Mouse (Mus musculus) layer of hippocampus, adult 9-10 months (tissue): ENCODE measurements around the gene Tenm2.

Source experiments
- DNase-seq: peaks from one replicate; pipeline ENCODE4 v3.0.0; 2022; ENCODE audit warnings: low spot score

Gene Tenm2

DNA sequence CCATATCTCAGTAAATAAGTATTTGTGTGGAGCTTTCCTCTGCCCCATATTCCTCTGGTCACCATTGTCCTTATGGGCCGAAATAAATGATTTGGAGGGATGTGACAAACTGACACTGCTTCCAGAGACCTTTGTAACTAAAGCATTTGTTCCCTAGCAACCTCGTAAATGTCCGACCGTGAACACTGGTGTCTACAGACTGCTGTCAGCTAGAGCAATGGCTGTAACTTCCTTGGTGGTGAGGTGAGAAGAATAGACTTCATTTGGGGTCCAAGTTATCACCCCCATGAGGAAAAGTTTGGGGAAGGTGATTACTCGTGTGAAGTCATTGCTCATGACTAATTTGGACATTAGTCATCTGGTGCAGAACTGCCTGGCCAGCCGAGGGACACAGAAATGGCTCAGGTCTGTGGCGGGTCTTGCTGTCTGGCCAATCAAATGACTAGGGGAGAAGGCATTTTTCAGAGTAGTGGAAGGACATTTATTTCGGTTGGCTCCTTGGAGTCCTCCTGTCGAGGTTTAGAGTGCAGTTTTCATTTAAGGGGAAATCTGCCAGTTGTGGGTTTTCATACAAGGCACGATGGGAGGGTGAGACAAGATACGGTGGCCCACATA is 1062.6 kb downstream of the Tenm2 start:
- DNase-seq: no peak

DNA sequence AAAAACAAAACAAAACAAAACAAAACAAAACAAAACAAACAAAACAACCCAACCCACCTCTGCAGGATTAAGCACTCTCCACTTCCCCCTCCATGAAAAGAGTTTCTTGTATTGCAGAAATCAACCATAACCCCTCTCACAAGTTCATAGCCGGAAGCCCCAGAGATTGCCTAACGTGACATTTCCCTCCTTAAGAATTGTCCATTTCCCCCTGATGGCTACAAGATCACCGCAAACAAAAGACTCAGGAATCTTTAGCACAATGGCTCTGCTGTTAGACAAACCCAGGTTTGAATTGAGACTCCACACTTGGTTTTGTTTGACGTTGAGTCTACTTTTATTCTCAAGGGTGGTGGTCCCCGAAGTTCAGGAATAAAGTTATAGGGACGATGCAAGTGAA is 1063.2 kb downstream of the Tenm2 start:
- DNase-seq: no peak

DNA sequence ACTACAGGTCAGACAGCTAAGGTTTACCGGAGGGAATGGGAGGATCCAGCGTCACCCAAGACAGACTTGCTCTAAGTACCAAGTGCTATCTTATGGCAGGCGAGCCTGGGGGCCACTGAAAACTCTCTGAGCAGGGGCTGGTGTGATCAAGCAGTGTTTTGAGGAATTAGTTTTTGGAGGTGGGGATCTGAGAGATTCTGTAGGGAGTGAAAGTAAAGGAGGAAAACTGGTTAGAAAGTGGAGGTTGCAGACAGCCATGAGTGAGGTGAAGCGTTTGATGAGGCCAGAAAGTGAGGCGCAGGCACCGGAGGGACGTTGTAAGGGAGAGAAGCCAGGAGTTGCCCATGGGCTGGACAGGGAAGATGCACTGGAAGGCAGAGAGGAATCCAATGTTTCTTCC is 1063.8 kb downstream of the Tenm2 start:
- DNase-seq: no peak

DNA sequence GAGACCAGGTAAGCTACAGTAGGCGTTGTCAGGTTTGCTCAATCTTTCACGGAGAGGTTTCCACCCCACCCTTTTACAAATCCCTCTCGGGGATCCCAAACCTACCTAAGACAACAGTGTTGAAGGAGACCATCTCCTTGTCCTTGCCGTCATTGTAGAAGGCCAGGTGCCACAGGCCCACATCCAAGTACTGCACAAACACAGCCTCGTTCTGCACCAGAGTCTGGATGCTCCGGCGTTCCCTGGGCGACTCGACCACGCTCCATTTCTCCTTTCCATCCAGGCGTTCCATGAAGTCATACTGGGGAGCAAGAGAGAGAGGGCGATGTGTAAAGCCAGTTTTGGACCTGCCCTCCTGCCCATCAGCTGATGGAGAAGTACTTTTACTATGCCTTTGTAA is 1064.5 kb downstream of the Tenm2 start:
- DNase-seq: no peak

DNA sequence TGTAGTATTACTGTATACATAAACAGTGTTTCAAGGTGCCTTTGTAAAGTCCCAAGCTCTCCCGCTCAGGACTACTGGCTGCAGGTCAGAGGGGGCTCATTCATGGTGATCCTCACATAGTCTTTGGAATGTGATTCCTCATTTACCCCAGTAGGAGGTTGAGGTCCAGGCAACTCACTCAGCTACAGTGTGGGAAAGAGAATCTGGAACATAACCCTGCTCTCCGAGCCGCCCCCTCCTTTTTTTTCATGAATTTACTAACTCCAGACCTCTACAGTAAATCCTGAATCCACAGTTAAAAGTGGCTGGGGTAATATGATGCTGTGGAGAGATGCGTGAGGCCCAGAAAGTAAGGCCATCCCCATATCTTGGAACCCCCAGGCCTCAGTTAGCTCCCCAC is 1066.0 kb downstream of the Tenm2 start:
- no peak for DNase-seq

DNA sequence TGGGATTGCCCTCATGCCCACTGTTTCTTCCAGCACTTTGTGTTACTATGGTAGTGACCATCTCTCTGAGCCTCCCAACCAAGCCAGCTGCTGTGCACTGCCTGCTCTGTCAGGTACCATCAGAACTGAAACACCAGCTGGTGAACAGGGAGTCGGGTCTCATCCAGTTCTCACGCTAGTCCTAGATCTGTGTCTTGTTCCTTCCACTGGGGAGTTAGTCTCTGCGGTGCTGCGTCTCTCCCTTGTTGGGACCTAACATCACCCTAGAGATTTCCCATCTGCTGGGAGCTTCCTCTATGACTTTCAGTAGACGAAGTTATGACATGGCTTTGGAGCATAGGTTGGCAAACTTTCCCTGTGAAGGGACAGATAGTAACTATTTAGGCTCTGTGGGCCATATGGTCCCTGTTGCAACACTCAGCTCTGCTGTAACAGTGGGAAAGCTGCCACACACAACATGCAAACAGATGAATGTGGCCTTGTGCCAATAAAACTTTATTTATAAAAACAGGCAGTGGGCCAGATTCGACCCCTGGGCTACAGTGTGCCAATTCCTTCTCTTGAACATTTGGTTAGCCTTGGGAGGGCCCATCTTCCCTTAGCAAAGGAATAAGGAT is 1066.7 kb downstream of the Tenm2 start:
- peak; percentile 48 for DNase-seq

DNA sequence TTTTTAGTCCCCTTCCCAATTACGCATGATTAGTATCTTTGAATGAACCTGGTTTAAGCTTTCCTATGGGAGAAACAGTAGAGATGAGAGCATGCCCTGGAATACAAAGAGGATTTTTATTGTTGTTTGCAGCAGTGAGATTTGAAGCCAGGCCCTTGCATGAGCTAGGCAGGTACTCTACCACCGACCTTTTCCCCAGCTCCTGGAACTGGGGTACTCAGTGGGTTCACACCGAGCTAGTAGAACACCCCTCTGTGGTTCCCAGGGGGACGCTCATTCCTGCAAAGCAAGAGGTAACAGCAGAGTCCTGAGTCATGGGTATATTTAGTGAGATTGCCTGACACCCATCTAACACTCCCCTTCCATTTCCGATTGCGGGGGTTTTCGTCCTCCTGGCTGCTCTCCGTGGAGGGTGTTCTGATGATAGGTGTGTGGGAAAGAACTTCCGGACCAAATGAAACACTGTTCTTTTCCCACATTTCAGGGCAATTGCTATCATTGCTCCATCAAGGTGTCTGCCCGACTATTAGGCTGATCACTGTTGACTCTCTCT is 1067.9 kb downstream of the Tenm2 start:
- DNase-seq: no peak

DNA sequence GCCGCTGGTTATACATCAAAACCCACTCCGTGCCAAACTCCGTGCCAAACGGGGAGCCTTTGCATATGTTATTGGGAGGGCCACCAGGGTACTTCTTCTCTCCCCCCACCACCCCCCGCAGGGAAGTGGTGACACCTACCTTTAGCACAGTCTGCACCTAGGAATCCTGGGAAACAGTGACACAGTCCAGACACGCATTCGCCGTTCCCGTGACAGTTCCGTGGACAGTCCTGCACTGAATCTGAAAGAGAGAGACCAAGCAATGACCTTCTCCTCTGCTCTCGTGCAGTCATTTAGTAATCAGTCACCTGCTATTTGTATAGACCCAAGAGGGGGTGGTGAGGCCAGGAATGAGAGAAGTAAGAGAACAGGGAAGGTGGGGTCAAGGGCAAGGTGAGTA is 1072.2 kb downstream of the Tenm2 start:
- no peak for DNase-seq

DNA sequence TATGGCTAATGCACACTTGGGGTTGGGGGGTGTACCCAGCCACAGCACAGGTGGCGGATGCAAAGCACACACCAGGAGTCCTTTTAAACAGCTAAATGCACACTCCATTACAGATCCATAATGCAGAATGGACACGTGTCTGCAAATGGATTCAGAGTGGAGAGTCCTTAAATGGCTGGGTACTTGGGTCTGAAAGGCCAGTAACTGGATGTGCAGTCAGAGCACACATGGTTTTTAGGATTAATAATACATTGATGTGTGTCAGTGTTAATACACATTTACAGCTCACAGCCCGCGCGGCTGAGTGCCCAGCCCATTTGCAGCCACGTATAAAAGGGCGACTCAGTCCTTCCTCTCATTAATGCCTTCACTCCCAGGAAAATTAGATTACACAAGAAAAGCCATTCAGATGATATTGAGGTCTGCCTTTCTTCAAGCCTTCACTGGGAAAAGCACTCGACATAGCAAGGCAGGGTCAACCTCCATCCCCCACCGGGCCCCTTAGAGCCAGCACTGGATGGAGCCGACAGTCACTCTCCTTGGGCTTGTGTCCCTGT is 1073.9 kb downstream of the Tenm2 start:
- no peak for DNase-seq

DNA sequence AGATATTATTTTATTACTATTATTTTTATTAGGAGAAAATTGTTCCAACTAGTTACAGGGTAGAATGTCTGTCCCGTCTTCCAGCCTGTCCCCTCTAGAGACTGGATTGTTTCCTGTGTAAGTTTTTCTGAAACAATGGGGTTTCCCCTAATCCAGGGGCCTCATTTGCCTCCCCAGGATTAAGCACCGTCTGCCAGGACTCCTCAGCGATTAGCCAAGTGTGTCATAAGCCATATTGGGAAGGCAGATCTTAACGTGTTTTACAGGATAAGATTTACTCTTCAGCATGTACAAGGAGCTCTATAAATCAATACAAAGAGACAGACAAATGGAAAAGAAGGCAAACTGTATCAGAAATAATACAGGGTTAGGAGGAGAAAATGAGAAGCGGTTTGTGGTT is 1082.3 kb downstream of the Tenm2 start:
- no peak for DNase-seq

DNA sequence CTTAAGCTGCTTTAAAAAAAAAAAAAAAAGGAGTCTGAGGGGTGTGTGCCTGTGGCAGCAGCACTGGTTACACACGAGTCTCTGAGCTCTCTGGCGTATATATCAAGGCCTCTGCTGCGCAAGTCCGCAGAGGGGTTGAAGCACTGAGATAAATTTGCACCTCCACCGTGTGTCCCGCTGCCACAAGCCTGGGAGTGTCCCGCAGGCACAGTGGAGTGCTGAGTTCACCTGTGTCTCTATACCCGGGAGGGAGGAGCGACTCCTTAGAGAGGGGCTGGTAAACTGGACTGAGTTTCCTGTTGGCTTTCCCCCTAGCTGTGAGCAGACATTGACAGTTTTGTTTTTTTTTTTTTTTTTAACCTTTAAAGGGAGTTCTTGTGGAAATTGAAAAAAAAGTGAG is 1082.8 kb downstream of the Tenm2 start:
- DNase-seq: no peak

DNA sequence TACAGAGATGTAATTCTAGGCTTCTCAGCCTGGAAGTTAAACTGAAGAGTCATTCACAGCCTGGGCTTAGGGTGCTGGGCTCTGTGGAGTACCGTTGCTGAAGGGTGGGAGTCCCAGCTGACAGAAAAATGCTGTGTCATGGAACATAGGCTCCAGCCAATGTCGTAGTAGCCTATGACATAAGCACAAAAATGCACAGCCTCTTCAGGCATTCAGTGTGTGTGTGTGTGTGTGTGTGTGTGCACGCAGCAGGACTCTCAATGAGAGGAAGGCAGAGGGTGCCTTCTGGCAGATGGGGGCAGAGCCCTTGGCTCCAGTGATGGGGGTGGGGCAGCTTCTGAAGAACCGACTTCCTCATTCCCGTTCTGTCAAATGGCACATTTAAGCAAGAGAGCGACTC is 1083.5 kb downstream of the Tenm2 start:
- no peak for DNase-seq

DNA sequence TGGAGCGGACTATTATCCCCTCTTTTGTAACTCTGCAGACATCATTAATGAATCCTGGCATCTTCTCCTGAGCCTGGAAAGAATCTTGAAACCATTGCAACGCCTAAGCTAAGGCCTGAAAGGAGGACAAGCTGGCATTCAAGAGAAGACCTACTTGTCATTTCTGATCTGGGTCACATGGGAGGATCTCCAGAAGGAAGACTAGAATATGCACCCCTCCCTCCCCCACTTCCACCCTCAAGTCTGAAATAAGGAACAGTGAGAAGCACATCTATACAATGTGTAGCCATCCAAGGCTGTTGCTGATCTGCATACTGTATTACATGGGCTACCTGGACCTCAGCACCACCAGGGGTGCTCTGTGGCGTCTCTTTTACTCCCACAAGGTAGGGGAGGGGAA is 1086.7 kb downstream of the Tenm2 start:
- DNase-seq: no peak

DNA sequence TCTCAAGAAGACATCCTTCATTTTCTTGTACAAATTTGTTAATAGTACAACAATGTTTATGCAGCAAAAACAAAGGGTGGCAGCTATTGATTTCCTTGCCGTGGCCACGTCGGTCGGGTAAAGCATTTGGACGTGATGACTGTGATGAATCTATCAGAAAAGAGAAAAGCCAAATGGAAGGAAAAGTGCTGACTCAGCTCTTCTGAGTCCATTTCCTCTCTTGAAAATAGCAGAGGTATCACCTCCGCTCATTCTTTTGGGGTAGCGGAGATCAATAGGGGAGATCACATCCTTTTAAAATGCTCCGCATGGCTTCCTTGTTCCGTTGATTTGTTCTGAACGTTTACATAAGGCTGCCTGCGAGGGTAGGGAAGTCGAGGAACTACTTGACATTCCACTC is 1090.7 kb downstream of the Tenm2 start:
- no peak for DNase-seq

DNA sequence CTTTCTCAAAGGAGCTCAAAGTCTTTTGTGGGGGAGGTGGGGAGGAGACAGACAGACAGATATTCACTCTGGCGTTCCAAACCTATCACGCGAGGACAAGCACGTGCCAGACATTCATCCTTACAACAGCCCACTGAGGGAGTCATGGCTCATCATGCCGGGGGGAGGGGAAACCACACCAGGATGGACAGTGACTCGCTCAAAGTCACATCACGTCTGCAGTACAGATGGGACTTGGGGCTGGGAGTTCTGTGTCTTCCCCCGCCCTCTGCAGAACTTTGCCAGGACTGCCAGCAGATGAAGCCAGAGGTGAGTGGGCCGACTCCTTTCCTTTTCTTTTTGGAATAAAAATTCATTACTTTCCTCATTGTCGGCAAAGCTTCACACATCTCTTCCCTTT is 1095.4 kb downstream of the Tenm2 start:
- no peak for DNase-seq

DNA sequence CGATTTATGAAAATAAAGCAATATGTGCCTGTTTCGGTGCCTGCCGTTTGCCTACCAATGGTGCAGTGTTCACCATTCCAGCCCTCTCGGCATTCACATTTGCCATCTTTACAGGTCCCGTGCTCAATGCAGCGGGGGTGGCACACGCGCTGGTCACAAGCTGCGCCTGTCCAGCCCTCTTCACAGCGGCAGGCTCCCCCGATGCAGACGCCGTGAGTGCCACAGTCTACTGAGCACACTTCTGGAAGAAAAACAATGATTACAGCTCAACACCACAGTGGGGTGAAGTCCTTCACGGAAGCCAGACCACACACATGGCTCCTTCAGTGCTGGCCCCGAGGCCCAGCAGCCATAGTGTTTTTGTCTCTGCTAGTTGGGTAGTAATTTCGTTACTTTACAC is 1096.2 kb downstream of the Tenm2 start:
- DNase-seq: no peak

DNA sequence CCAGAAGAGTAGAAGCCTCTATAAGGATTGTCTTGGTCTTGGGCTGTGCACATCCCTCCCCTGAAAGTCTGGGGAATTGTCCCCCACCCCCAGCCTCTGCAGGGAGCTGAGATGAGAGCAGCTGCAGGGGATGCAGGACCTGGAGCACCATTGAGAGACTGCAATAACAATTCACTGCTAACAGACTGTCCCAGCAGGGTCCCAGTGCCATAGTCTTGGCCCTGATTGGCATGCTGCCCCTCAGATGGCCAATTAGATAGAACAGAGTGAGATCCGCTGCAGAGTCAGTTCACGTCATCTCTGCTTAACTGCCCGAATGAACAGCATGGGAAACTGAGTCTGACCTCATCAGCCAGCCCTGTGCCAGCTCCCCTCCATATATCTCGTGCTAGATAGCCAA is 1097.9 kb downstream of the Tenm2 start:
- no peak for DNase-seq

DNA sequence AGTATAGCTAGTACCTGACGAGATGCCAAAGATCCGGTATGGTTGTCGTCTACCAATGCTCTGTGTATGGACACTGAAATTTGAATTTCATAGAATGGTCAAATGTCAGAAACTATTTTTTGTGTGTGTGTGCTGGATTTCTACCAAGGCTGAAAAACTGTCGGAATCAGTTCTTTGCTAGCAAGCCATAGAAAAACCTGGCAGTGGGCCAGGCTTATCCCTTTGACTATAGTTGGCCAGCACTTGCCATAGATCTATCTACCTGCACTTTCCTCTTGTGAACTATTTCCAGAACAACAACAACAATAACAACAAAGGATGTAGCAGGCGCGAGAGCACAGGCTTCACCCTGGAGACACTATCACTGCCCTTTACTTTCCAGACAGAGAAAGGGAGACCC is 1098.5 kb downstream of the Tenm2 start:
- DNase-seq: no peak

DNA sequence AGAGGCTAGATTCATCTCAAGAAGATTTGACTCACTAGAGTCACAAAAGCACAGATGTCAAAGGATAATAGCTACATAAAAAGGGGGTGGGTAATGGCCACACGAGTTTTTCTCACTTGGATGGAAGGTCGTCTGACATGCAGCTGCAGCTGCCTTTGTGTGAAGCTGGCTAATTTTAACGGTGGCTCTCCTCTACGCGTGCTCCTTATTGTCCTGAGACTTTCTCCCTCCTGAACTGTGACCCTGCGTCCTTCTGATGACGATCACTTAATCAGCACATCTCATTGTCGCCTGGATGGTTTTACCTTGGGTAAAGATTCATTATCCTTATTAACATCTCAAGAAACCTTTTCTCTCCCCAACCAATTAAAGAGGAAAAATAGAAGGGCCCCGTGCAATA is 1101.1 kb downstream of the Tenm2 start:
- DNase-seq: no peak

DNA sequence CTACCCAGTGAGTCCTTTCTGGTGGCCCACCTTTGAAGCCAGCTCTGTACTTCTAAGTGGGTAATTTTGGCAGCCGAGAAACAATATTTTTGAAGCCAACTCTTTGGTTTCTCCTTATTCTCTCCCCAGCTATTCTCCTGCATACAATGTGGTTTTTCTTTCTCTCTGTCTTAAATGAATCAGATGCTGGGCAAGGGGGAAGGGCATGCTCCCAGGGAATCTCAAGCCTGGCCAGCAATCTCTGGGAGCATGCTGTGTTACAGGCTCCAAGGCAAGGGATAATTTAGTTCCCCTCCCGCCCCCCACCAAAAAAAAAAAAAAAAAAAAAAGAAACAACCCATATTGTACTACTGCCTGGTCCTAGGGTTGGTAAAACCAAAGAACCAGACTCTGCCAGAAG is 1112.5 kb downstream of the Tenm2 start:
- DNase-seq: no peak

DNA sequence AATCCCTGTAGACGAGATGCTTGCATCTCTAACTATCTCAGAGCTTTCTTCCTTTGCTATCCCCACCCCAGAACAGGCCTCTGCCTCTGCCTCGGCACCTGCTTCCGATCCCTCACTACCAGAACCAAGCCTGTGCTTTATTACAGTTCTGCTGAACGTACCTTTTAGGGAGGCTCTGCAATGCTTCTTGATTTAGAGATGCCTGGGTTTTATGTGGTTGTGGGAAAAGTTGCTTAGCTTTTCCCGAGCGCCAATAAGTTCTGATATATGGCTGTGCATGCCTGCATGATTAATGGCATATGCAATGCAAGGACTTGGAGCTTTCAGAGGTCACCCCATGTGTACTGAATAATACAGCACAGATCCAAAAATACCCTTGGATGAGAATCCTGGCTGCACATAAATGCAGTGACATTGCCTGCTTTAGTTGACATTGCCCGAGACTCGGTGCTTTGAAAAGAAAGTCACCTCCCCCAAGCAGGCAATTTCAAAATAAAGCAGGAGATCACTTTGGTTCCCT is 1114.3 kb downstream of the Tenm2 start:
- DNase-seq: no peak

DNA sequence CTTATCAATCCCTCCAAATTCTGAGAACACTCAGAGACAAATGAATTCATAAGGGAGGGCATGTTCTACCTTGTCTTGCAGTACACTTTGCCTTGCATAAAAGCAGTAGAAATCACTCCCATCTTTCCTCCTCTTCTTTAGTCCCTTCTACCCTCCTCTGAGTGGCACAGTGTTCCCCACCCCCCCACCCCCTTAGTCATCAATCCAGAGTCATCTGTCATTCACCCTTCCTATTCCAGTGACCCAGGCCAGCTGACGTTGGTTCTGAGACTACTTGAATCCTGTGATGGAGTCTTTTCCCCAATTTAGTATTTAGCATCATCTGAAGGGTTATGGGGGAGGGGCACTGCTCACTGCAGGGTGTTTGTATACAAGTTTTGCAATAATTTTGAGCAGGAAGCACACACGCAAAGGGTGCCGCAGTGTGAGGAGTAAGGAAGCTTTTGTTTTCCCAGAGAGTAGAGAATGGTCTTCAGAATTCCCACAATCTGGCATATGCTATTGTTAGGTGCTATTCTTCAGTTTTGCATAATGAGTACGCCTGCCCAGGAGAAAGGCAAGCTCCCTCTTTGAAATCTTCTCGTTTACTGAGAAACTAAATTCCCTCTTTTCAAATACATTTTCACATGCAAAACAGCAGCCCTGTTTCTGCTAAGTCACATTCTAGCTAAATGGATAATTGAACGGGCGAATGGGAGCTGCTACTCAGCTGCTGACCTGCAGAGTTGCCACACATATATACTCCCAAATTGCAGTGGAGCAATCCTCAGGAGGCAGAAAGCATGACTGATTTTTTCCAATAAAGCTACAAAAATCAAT is 1115.0 kb downstream of the Tenm2 start:
- no peak for DNase-seq

DNA sequence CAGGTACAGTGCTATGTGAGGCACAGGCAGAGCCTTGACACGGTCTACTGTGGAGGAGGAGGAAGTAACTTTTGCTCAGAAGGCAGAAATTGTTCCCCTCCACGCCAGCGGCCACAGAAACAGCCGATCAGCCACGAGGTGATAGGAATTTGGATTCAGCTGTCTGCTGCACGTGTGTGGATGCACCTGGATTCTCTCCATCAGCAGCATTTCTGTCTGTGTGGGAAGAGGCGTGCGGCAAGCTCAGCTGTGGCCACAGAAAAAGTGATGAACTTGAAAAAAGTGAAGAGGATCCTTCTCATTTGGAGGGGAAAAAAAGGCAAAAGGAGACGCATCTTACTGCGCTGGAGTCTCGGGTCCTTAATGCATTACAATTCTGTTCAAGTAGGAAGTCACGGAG is 1122.4 kb downstream of the Tenm2 start:
- no peak for DNase-seq
